Mouse (Mus musculus): ENCODE data around the gene Rsph6a. TPM values are rescaled to one million over a fixed set of nuclear protein-coding genes. Genes with fewer than 3 reads are reported as not detected.

The Rsph6a gene
- polyA plus RNA-seq, 1 experiment from 2014 or later: 0.40 TPM

DNA sequence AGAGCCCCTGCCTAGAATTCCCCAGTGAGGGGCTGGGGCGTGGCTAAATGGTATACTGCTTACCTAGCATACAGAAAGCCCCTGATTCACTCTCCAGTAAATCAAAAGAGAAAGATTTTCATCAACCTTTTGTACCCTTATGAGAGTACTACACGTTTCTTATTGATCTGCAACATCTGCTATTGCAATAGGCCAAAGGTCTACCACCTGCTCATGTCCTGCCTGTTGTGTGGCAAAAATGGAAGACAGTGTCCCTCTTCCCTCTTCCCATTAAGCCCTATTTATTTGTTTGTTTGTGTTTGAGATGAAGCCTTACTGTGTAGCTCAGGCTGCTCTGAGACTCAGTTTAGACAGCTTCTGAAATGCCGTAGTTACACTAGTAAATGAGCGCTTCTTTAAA lies 38.4 kb upstream of the Rsph6a start:
- no peak overlapping the region for H3K9ac ChIP-seq (ENCODE audit: low read depth, low read length)
- no peak for ATAC-seq
- no peaks in the 10 kb centered on the region for H3K36me3 ChIP-seq (ENCODE audit: control insufficient read depth, insufficient read depth, low read length)
- no peak overlapping the region for H3K27ac ChIP-seq (ENCODE audit: low read depth, low read length)
- WGBS: 88% methylated on average over 4 of the region's 4 CpGs
- peaks cover 7% of the 10 kb centered on the region for H3K4me1 ChIP-seq (ENCODE audit: control insufficient read depth, insufficient read depth, low read depth, low read length)
- H3K4me3 ChIP-seq (ENCODE audit: low read length): no peak overlapping the region
- peaks cover 2% of the 10 kb centered on the region for H3K27me3 ChIP-seq (replicated peaks; ENCODE audit: control insufficient read depth, insufficient read depth, low read length)
- H3K9me3 ChIP-seq (ENCODE audit: control insufficient read depth, low read length): no peaks in the 10 kb centered on the region
- H3K4me2 ChIP-seq (ENCODE audit: low read length): no peak overlapping the region

DNA sequence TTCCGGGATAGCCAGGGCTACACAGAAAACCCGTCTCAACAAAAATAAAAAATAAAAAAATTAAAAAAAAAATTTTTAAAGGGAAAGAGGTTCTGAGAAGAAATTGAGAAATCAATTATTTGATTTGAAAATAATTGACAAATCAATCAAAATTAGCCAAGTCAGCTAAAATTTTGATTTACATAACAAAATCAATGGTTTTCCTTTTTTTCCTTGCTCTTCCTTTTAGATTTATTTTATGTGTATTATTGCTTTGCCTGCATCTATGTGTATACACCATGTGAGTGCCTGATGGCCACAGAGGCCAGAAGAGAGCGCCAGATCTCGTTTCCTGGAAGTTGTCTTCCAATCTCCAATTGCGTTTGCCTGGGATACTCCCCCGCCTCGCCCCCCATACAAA lies 36.6 kb upstream of the Rsph6a start:
- 87% methylated on average over 7 of the region's 7 CpGs for WGBS

DNA sequence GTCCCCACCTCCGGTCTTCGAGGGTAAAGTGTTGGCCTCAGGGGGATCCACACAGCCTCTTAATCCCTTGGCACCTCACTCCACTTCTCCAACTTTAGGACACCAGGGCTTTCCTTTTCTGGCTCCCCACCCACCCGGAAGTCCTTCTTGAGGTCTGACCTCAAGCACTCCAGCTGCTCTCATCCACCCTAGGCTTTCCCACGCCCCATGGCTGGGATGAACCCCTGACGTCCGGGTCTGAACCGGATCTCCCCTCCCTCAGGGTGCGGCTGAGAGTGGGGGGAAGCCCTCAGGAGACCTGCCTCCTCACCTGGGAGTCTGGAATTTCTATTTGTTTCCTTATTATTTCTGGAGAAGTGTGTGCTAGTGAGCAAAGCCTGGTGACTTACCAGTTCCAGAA lies 33.4 kb upstream of the Rsph6a start:
- H3K36me3 ChIP-seq (ENCODE audit: control insufficient read depth, insufficient read depth, low read length): no peaks in the 10 kb centered on the region
- H3K9ac ChIP-seq (ENCODE audit: low read depth, low read length): no peak overlapping the region
- H3K27me3 ChIP-seq (replicated peaks; ENCODE audit: control insufficient read depth, insufficient read depth, low read length): peaks cover 20% of the 10 kb centered on the region
- H3K9me3 ChIP-seq (ENCODE audit: control insufficient read depth, low read length): no peaks in the 10 kb centered on the region
- H3K4me2 ChIP-seq (ENCODE audit: low read length): no peak overlapping the region
- H3K4me1 ChIP-seq (ENCODE audit: control insufficient read depth, insufficient read depth, low read depth, low read length): peaks cover 13% of the 10 kb centered on the region
- no peak overlapping the region for H3K27ac ChIP-seq (ENCODE audit: low read depth, low read length)
- WGBS: 32% methylated on average over 8 of the region's 8 CpGs
- no peak for ATAC-seq
- no peak overlapping the region for H3K4me3 ChIP-seq (ENCODE audit: low read length)

More for the DNA sequence above, 36.6 kb upstream of the Rsph6a start:
- no peak for ATAC-seq
- H3K36me3 ChIP-seq (ENCODE audit: control insufficient read depth, insufficient read depth, low read length): no peaks in the 10 kb centered on the region
- no peak overlapping the region for H3K9ac ChIP-seq (ENCODE audit: low read depth, low read length)
- no peaks in the 10 kb centered on the region for H3K4me1 ChIP-seq (ENCODE audit: control insufficient read depth, insufficient read depth, low read depth, low read length)
- H3K4me3 ChIP-seq (ENCODE audit: low read length): no peak overlapping the region
- H3K9me3 ChIP-seq (ENCODE audit: control insufficient read depth, low read length): no peaks in the 10 kb centered on the region
- H3K4me2 ChIP-seq (ENCODE audit: low read length): no peak overlapping the region
- H3K27me3 ChIP-seq (replicated peaks; ENCODE audit: control insufficient read depth, insufficient read depth, low read length): peaks cover 13% of the 10 kb centered on the region
- H3K27ac ChIP-seq (ENCODE audit: low read depth, low read length): no peak overlapping the region

DNA sequence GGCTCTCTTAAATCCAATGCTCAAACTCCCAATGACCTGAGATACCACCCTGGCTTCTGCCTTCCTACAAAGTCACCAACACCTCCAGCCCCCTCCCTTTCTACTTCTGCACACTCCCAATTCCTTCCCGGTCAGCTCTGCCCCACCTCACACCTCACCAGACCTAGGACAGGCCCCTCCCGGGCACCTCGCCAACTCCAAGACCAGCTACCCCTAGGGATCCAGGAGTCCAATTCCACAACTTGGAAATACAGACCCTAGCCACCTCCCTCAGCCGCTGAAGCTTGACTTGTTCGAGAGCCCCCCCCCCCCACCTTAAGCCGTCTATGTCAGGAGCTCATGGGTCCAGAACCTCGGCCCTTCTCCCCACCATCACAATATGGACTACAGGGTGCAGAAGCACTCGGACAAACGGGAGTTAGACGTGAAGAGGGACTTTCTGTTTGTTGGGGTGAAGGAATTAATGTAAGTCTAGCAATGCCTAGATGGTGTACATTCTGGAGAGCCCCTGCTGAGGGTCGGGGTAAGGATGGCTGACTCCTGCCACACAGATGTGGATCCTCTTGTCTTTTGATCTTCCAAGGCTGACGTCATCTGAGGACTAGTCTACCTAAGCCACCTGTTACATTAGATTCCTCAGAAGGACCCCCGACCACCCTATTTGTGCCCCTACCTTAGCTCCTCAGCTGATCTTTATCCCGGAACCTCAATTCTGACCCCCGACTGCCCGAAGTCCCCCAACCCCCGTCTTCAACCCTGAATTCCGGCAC lies 32.1 kb upstream of the Rsph6a start:
- 60% methylated on average over 18 of the region's 18 CpGs for whole genome bisulfite sequencing

DNA sequence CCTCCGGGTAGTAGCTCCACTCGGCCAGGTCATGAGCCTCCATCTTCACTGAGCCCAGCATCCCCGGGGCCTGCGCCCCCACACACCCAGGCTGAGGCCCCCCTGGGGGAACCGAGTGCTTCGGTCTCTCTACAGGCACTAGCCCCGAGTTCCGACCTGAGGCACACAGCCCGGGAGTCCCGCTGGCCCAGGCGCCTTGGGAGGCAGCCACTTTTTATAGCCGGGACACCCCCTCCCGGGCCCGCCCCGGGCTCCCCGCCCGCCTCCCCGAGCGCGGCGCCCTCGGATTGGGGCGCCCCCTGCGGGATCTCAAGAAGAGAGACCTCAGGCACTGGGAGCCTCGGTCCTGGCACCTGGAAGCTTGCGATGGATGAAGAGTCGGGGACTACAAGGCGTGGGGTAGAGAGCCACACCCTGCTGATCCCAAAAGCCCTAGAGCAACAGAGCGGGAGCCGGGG lies 31.1 kb upstream of the Rsph6a start, which contains the start of gene Foxa3:
Gene Foxa3, minus strand, starts transcription at position 182 of the 458 bp plus-strand sequence.
- Histone ChIP-seq H3K36me3 (ENCODE audit: control insufficient read depth, insufficient read depth, low read length) (no peaks in the 10 kb centered on the region), H3K9me3 (ENCODE audit: control insufficient read depth, low read length) (no peaks in the 10 kb centered on the region), H3K9ac (ENCODE audit: low read depth, low read length) (peak within 1 kb of the TSS; percentile 88), H3K27me3 (replicated peaks; ENCODE audit: control insufficient read depth, insufficient read depth, low read length) (peaks cover 20% of the 10 kb centered on the region), H3K27ac (ENCODE audit: low read depth, low read length) (peak within 1 kb of the TSS; percentile 75; the same call in 1 of the 2 replicates), H3K4me3 (ENCODE audit: low read length) (peak within 1 kb of the TSS; percentile 92), H3K4me2 (ENCODE audit: low read length) (peak within 1 kb of the TSS; percentile 93), H3K4me1 (ENCODE audit: control insufficient read depth, insufficient read depth, low read depth, low read length) (peaks cover 13% of the 10 kb centered on the region)
- peak; percentile 38 for ATAC-seq
- WGBS: 4% methylated on average over 30 of the region's 30 CpGs

More for the DNA sequence above, 32.1 kb upstream of the Rsph6a start:
- no peak overlapping the region for H3K27ac ChIP-seq (ENCODE audit: low read depth, low read length)
- H3K9me3 ChIP-seq (ENCODE audit: control insufficient read depth, low read length): no peaks in the 10 kb centered on the region
- H3K4me3 ChIP-seq (ENCODE audit: low read length): no peak overlapping the region
- no peaks in the 10 kb centered on the region for H3K36me3 ChIP-seq (ENCODE audit: control insufficient read depth, insufficient read depth, low read length)
- no peak for ATAC-seq
- peaks cover 13% of the 10 kb centered on the region for H3K4me1 ChIP-seq (ENCODE audit: control insufficient read depth, insufficient read depth, low read depth, low read length)
- peaks cover 20% of the 10 kb centered on the region for H3K27me3 ChIP-seq (replicated peaks; ENCODE audit: control insufficient read depth, insufficient read depth, low read length)
- no peak overlapping the region for H3K4me2 ChIP-seq (ENCODE audit: low read length)
- H3K9ac ChIP-seq (ENCODE audit: low read depth, low read length): no peak overlapping the region

DNA sequence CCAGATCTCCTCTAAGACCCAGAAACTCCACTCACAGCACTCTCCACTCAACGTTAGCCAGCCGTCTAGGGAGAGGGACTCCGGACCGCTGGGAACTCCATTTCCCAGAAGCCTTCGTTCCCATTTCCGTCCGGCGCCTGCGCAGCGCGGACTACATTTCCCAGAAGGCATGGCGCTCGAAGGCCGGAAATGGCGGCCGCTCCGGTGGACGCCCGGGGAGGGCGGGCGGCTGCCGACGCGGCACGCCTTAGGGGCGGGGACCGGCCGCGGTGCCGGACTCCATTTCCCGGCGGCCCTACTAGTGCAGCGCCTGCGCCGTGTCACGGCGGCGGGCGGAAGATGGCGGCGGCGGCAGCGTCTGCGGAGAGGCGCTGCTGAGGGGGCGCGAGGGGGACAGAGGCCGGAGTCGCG lies 30.4 kb upstream of the Rsph6a start, which contains the start of gene Sympk:
Gene Sympk, plus strand, starts transcription at position 282 of the 411 bp plus-strand sequence.
- Histone ChIP-seq H3K9me3 (ENCODE audit: control insufficient read depth, low read length) (no peaks in the 10 kb centered on the region), H3K4me1 (ENCODE audit: control insufficient read depth, insufficient read depth, low read depth, low read length) (peaks cover 13% of the 10 kb centered on the region), H3K4me2 (ENCODE audit: low read length) (peak within 1 kb of the TSS; percentile 93), H3K27me3 (replicated peaks; ENCODE audit: control insufficient read depth, insufficient read depth, low read length) (peaks cover 20% of the 10 kb centered on the region), H3K4me3 (ENCODE audit: low read length) (peak within 1 kb of the TSS; percentile 92), H3K9ac (ENCODE audit: low read depth, low read length) (peak within 1 kb of the TSS; percentile 88), H3K36me3 (ENCODE audit: control insufficient read depth, insufficient read depth, low read length) (peaks cover 6% of the 10 kb centered on the region; the same call in 1 of the 2 replicates), H3K27ac (ENCODE audit: low read depth, low read length) (peak within 1 kb of the TSS; percentile 75; the same call in 1 of the 2 replicates)
- 0% methylated on average over 33 of the region's 50 CpGs for WGBS
- peak; percentile 96 for ATAC-seq

DNA sequence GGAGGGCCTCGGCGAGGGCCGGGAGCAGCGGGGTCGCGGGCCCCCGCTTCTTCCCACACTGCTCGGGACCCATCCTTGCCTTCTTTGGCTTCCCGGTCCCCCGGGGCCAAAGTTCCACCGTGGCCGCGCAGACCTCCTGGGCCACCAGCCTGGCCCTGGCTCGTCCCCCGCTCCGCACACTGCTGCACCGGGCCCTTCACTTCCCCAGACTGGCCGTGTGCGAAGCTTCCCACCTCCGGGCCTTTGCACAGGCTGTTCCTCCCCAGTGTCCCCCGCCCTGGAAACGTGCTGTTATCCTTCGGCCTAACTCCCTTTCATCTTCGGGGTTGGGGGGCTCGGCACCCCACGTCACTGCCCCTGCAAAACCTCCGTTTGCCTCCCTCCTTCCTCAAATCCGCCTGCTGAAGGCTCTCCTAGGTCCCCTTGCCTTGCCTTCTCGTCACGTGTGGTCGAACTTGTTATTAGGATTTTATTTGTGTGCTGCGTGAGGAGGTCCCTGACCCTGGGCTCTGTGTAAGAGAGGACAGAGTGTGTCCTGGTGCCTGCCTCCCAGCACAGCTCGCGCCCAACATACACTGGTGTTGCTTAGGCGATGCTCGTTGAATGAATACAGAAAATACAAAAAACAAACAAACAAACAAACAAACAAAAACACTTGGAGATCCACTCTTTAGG lies 29.8 kb upstream of the Rsph6a start:
- peaks cover 20% of the 10 kb centered on the region for H3K27me3 ChIP-seq (replicated peaks; ENCODE audit: control insufficient read depth, insufficient read depth, low read length)
- H3K4me1 ChIP-seq (ENCODE audit: control insufficient read depth, insufficient read depth, low read depth, low read length): peaks cover 13% of the 10 kb centered on the region
- WGBS: 2% methylated on average over 36 of the region's 36 CpGs
- peak overlapping the region; percentile 75; the same call in 1 of the 2 replicates for H3K27ac ChIP-seq (ENCODE audit: low read depth, low read length)
- H3K9ac ChIP-seq (ENCODE audit: low read depth, low read length): peak overlapping the region; percentile 88
- no peaks in the 10 kb centered on the region for H3K9me3 ChIP-seq (ENCODE audit: control insufficient read depth, low read length)
- ATAC-seq: peak; percentile 64
- H3K36me3 ChIP-seq (ENCODE audit: control insufficient read depth, insufficient read depth, low read length): peaks cover 9% of the 10 kb centered on the region; the same call in 1 of the 2 replicates
- peak overlapping the region; percentile 93 for H3K4me2 ChIP-seq (ENCODE audit: low read length)
- H3K4me3 ChIP-seq (ENCODE audit: low read length): peak overlapping the region; percentile 92

DNA sequence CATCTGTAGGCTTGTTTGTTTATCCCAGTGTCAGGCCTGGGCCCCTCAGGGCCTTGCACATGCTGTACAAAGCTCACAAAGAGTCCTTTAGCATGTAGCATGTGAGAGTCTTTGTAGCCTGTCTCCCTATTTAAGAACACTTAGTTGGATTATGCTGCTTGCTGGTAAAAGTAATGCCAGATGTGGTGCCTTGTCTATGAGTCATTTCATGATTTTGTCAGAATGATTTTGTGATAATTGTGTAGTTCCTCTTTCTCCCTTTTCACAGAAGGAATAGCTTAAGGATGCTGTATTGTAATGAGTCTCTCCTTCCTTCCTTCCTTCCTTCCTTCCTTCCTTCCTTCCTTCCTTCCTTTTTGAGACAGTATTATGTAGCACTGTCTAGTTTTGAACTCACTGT lies 26.4 kb upstream of the Rsph6a start:
- Histone ChIP-seq H3K36me3 (ENCODE audit: control insufficient read depth, insufficient read depth, low read length) (peaks cover 25% of the 10 kb centered on the region), H3K9me3 (ENCODE audit: control insufficient read depth, low read length) (no peaks in the 10 kb centered on the region), H3K27me3 (replicated peaks; ENCODE audit: control insufficient read depth, insufficient read depth, low read length) (peaks cover 6% of the 10 kb centered on the region), H3K27ac (ENCODE audit: low read depth, low read length) (no peak overlapping the region), H3K4me3 (ENCODE audit: low read length) (no peak overlapping the region), H3K4me1 (ENCODE audit: control insufficient read depth, insufficient read depth, low read depth, low read length) (peaks cover 13% of the 10 kb centered on the region), H3K4me2 (ENCODE audit: low read length) (no peak overlapping the region), H3K9ac (ENCODE audit: low read depth, low read length) (no peak overlapping the region)
- ATAC-seq: no peak

DNA sequence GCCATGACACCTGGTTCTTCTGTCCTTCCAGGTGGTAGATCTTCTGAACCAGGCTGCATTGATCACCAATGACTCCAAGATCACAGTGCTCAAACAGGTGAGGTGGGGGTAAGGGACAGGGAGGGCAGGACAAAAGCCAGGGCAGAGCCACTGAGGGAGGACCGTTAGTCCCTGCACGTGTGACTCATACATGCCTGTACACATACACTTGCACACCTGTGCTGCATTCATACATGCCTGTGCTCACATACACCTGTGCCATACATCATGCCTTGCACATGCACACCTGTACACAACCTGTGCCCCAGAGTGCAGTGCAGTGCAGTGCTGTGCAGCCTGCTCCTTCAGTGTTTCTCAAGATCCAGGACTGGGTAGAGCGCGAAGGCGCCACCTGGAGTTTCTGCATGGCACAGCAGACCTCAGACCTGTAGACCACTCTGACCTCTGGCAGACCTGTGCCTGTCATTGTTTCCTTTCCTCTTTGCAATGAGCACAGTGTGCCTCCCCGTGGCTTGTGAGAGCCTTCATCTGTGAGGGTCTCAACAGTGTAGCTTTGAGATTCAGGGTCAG lies 25.3 kb upstream of the Rsph6a start:
- Histone ChIP-seq H3K4me2 (ENCODE audit: low read length) (no peak overlapping the region), H3K27ac (ENCODE audit: low read depth, low read length) (no peak overlapping the region), H3K9me3 (ENCODE audit: control insufficient read depth, low read length) (no peaks in the 10 kb centered on the region), H3K36me3 (ENCODE audit: control insufficient read depth, insufficient read depth, low read length) (peaks cover 31% of the 10 kb centered on the region), H3K4me1 (ENCODE audit: control insufficient read depth, insufficient read depth, low read depth, low read length) (peaks cover 13% of the 10 kb centered on the region), H3K4me3 (ENCODE audit: low read length) (no peak overlapping the region), H3K9ac (ENCODE audit: low read depth, low read length) (no peak overlapping the region), H3K27me3 (replicated peaks; ENCODE audit: control insufficient read depth, insufficient read depth, low read length) (no peaks in the 10 kb centered on the region)
- WGBS: 66% methylated on average over 6 of the region's 6 CpGs
- peak; percentile 27 for ATAC-seq

All from hindbrain, embryonic 16.5 days (tissue).